Mouse (Mus musculus): ENCODE data around the gene Krtap31-2.

DNA sequence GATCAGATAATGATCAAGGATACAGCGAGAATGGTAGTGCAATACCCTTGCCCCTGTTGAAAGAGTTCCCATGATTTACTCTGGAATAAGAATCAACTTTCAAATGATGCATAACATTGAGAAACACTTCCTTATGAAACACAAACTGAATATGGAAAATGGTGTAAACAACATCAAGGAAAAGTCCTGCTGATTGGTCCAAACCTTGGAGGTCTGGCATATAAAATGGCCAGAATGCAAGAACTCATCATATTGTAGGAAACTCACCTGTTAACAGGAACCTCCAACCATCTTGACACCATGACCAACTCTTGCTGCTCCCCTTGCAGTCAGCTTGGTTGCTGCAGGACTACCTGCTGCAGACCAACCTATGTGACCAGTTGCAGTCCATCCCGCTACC lies 12.1 kb downstream of the Krtap31-2 start, which contains the start of gene Krtap9-5:
- TF ChIP-seq CTCF (IDR thresholded peaks at IDR 0.05; ENCODE audit: borderline replicate concordance, insufficient read depth, low read depth, low read length) (no peak), POLR2A (IDR thresholded peaks at IDR 0.05; ENCODE audit: borderline replicate concordance, insufficient read depth, low read length) (no peak)

All from cerebellum, adult 2 months (tissue).